In the genomic region with DNA sequence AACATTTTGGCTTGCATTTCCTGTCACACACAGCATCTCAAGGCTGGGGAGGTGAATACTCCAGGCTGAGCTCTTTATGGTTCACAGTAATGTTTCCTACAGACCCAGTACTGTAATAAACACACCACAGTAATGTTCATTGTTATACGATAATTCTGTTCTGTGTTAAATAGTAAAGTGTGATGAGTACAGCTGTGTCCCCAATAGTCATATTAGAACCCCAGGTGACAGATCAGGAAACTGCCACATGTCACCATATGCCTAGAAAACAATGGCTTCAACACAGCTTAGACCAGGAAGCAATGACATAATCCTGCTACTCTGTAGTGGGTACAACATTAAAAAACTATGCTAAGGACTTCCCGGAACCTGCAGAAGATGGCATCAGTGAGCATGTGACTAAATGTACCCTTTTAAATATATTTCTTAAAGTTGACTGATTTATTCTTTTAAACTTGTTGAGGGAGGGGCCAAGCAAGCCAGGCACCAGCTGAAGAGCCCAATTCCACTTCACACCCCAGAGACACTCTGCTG, we compare ENCODE assay signal across 19 mouse cellular contexts. TPM values are rescaled to one million over a fixed set of nuclear protein-coding genes. Genes with fewer than 3 reads are reported as not detected.
DNase-seq lines count a peak whose midpoint lies in the region; ATAC-seq lines count a peak whose summit lies in the region.
"Had no signal": no experiment of that assay in that cellular context is flagged by ENCODE, and none has a peak within 500 bp of the region (broad histone marks: within the 10 kb centered on the region; RNA-seq: fewer than 3 reads in every experiment).

No protein-coding gene starts in this region.

- H3K9me3 ChIP-seq in liver, embryonic 12.5 days (replicated peaks), result no peaks in the 10 kb centered on the region
- no peaks in the 10 kb centered on the region for H3K9me3 ChIP-seq in liver, embryonic 11.5 days (ENCODE audit: control insufficient read depth, low read length)
- no peaks in the 10 kb centered on the region for H3K9me3 ChIP-seq in neural tube, embryonic 14.5 days (ENCODE audit: control insufficient read depth, low read length)
- H3K9me3 ChIP-seq: forebrain, embryonic 12.5 days; limb, embryonic 12.5 days; midbrain, embryonic 13.5 days had no signal

- peak overlapping the region; percentile 53; the same call in 1 of the 2 replicates for H3K27ac ChIP-seq in liver, embryonic 12.5 days
- H3K27ac ChIP-seq in liver, embryonic 11.5 days (ENCODE audit: low read depth, low read length), result no peak overlapping the region
- H3K27ac ChIP-seq in neural tube, embryonic 14.5 days (ENCODE audit: low read depth, low read length), result no peak overlapping the region
- H3K27ac ChIP-seq: forebrain, embryonic 12.5 days; limb, embryonic 12.5 days; midbrain, embryonic 13.5 days had no signal

- H3K9ac ChIP-seq in liver, embryonic 12.5 days, result no peak overlapping the region
- H3K9ac ChIP-seq in liver, embryonic 11.5 days (ENCODE audit: low read depth, low read length), result no peak overlapping the region
- H3K9ac ChIP-seq in neural tube, embryonic 14.5 days (replicated peaks; ENCODE audit: low read depth, low read length), result no peak overlapping the region
- H3K9ac ChIP-seq: forebrain, embryonic 12.5 days; heart, embryonic 12.5 days; limb, embryonic 12.5 days; midbrain, embryonic 13.5 days had no signal

- ATAC-seq in liver, embryonic 12.5 days, result no peak
- ATAC-seq in liver, embryonic 11.5 days (replicated peaks; ENCODE audit: low FRiP score), result no peak
- peak; percentile 44; the same call in 1 of the 2 replicates for ATAC-seq in neural tube, embryonic 14.5 days (ENCODE audit: low read depth)
- no peak for ATAC-seq in monocyte, adult 5-6 weeks (replicated peaks; ENCODE audit: insufficient number of reproducible peaks, low FRiP score, low TSS enrichment, poor library complexity, severe bottlenecking)
- ATAC-seq: midbrain, embryonic 13.5 days had no signal

- no peak overlapping the region for H3K4me2 ChIP-seq in liver, embryonic 12.5 days
- no peak overlapping the region for H3K4me2 ChIP-seq in liver, embryonic 11.5 days
- H3K4me2 ChIP-seq in neural tube, embryonic 14.5 days (ENCODE audit: low read depth, low read length), result no peak overlapping the region
- H3K4me2 ChIP-seq: forebrain, embryonic 12.5 days; heart, embryonic 12.5 days; limb, embryonic 12.5 days; midbrain, embryonic 13.5 days had no signal

- WGBS in liver, embryonic 12.5 days (ENCODE audit: insufficient replicate concordance), result 87% methylated on average over 2 of the region's 2 CpGs
- WGBS in liver, embryonic 11.5 days, result 90% methylated on average over 2 of the region's 2 CpGs
- 76% methylated on average over 2 of the region's 2 CpGs for WGBS in neural tube, embryonic 14.5 days

- no peaks in the 10 kb centered on the region for H3K27me3 ChIP-seq in liver, embryonic 12.5 days (replicated peaks)
- H3K27me3 ChIP-seq in liver, embryonic 11.5 days (replicated peaks; ENCODE audit: control insufficient read depth, insufficient read depth, low read length), result no peaks in the 10 kb centered on the region
- H3K27me3 ChIP-seq in neural tube, embryonic 14.5 days (ENCODE audit: control insufficient read depth, insufficient read depth, low read length), result no peaks in the 10 kb centered on the region
- H3K27me3 ChIP-seq: CH12.LX; forebrain, embryonic 12.5 days; heart, embryonic 12.5 days; limb, embryonic 12.5 days; midbrain, embryonic 13.5 days had no signal

- H3K4me1 ChIP-seq in liver, embryonic 12.5 days, result peaks cover 94% of the 10 kb centered on the region
- peaks cover 55% of the 10 kb centered on the region for H3K4me1 ChIP-seq in liver, embryonic 11.5 days (replicated peaks; ENCODE audit: control insufficient read depth, insufficient read depth, low read length)
- H3K4me1 ChIP-seq in neural tube, embryonic 14.5 days (ENCODE audit: control insufficient read depth, insufficient read depth, low read length), result no peaks in the 10 kb centered on the region
- H3K4me1 ChIP-seq: forebrain, embryonic 12.5 days had no signal

- no peak for DNase-seq in liver, embryonic 11.5 days (ENCODE audit: low spot score)
- DNase-seq in CD4-positive, CD25-positive, alpha-beta regulatory T cell, adult 2 months (ENCODE audit: low read depth, low spot score), result peak; percentile 56
- peak; percentile 39 for DNase-seq in T-cell, adult 2 months (ENCODE audit: low spot score)
- DNase-seq in urinary bladder, postnatal 10 days (ENCODE audit: low spot score), result no peak
- DNase-seq: adrenal gland, adult 8-10 months; cerebellum, adult 18-20 months; cerebellum, postnatal 36 days; kidney, adult 18-20 months; kidney, postnatal 10 days; lung, adult 2 months; right cerebral cortex, postnatal 14 days had no signal

- H3K36me3 ChIP-seq in liver, embryonic 12.5 days, result peaks cover 67% of the 10 kb centered on the region
- H3K36me3 ChIP-seq in liver, embryonic 11.5 days (ENCODE audit: control insufficient read depth, insufficient read depth, low read length), result no peaks in the 10 kb centered on the region
- H3K36me3 ChIP-seq in neural tube, embryonic 14.5 days (ENCODE audit: control insufficient read depth, insufficient read depth, low read length), result no peaks in the 10 kb centered on the region
- H3K36me3 ChIP-seq: forebrain, embryonic 12.5 days; heart, embryonic 12.5 days; limb, embryonic 12.5 days had no signal

- no peak overlapping the region for H3K4me3 ChIP-seq in liver, embryonic 12.5 days
- H3K4me3 ChIP-seq in liver, embryonic 11.5 days (ENCODE audit: low read depth, low read length), result no peak overlapping the region
- H3K4me3 ChIP-seq in neural tube, embryonic 14.5 days (ENCODE audit: low read depth, low read length), result no peak overlapping the region
- H3K4me3 ChIP-seq: forebrain, embryonic 12.5 days; heart, embryonic 12.5 days; limb, embryonic 12.5 days; midbrain, embryonic 13.5 days had no signal

RNA-seq across cellular contexts. Expression of gene Nup210, which starts 7.6 kb away (rescaled TPM):
- polyA plus RNA-seq in liver, embryonic 12.5 days (2016; fragmentation: Nextera tagmentation; extraction: Ambion mirVana), result 54.0 and 55.6 TPM in 2 replicates
- 53.5 and 58.3 TPM in 2 replicates for polyA plus RNA-seq in liver, embryonic 11.5 days (2014; fragmentation: Nextera tagmentation; extraction: Ambion mirVana)
- 18.3 and 21.5 TPM in 2 replicates for polyA plus RNA-seq in neural tube, embryonic 14.5 days (2014; fragmentation: Nextera tagmentation; extraction: Ambion mirVana)
- 73.6 to 178 TPM (median 77.9 TPM) in 3 replicates for total RNA-seq in monocyte, adult 5-6 weeks (2017)

RNA-seq across cellular contexts. Expression of gene Hdac11, which starts 47.5 kb away (rescaled TPM):
- 6.0 and 7.5 TPM in 2 replicates for polyA plus RNA-seq in liver, embryonic 12.5 days (2016; fragmentation: Nextera tagmentation; extraction: Ambion mirVana)
- 7.1 and 7.2 TPM in 2 replicates for polyA plus RNA-seq in liver, embryonic 11.5 days (2014; fragmentation: Nextera tagmentation; extraction: Ambion mirVana)
- polyA plus RNA-seq in neural tube, embryonic 14.5 days (2014; fragmentation: Nextera tagmentation; extraction: Ambion mirVana), result 43.0 and 50.0 TPM in 2 replicates
- 0.43 to 1.6 TPM (median 1.3 TPM) in 3 replicates for total RNA-seq in monocyte, adult 5-6 weeks (2017)

Comparison
In these comparisons a context has a peak if more than half of its experiments do, and no peak if none do; other contexts are left out.
1. DNase-seq: peak in CD4-positive, CD25-positive, alpha-beta regulatory T cell, adult 2 months (single experiment) and T-cell, adult 2 months (single experiment); none in liver, embryonic 11.5 days (single experiment) and urinary bladder, postnatal 10 days (single experiment).